ENCODE assay signal across 8 mouse cellular contexts in genomic region chr17:35262664-35263522, GRCm38 (mm10). TPM values are rescaled to one million over a fixed set of nuclear protein-coding genes. Genes with fewer than 3 reads are reported as not detected.
A peak's percentile ranks its signal among the peaks of the same experiment; 100 is the strongest.
DNase-seq lines count a peak whose midpoint lies in the region; ATAC-seq lines count a peak whose summit lies in the region.

Gene H2-D1 (plus strand): TSS chr17:35262730.

- peak within 1 kb of the TSS; percentile 62 for H3K4me2 ChIP-seq in intestine, embryonic 14.5 days (ENCODE audit: low read length)

- 1% methylated on average over 73 of the region's 73 CpGs for WGBS in intestine, embryonic 14.5 days

- no peak within 1 kb of the TSS for H3K27ac ChIP-seq in intestine, embryonic 14.5 days (ENCODE audit: low read depth)

- no peaks in the 10 kb centered on the region for H3K4me1 ChIP-seq in intestine, embryonic 14.5 days (replicated peaks; ENCODE audit: control insufficient read depth, insufficient read depth, low read length)

- peaks cover 21% of the 10 kb centered on the region for H3K27me3 ChIP-seq in intestine, embryonic 14.5 days (replicated peaks; ENCODE audit: control insufficient read depth, insufficient read depth, low read length)

- H3K36me3 ChIP-seq in intestine, embryonic 14.5 days (ENCODE audit: control insufficient read depth, insufficient read depth, low read length) = no peaks in the 10 kb centered on the region

- DNase-seq in adrenal gland, adult (ENCODE audit: inconsistent age in 2 of 2, low spot score in 1 of 2) = peak; percentile 98 to 100
- DNase-seq in embryo, embryonic 10.5 days (ENCODE audit: low spot score) = peak; percentile 92
- DNase-seq in gastrocnemius, postnatal 25 days = peak; percentile 94
- peak; percentile 96 for DNase-seq in intestine, embryonic 14.5 days (ENCODE audit: low spot score)
- DNase-seq in left cerebral cortex, postnatal 14 days (ENCODE audit: low spot score in 2 of 2) = peak; percentile 94 to 98
- DNase-seq in mesoderm, embryonic 11.5 days (ENCODE audit: low read depth, low spot score) = peak; percentile 92
- DNase-seq in right cerebral cortex, postnatal 36 days (ENCODE audit: low spot score in 2 of 2) = peak; percentile 91 to 92
- DNase-seq in yolk sac, embryonic 10.5 days (ENCODE audit: low spot score) = peak; percentile 82

- intact Hi-C loops in left cerebral cortex, postnatal 14 days (cut with DNase I) = no loop called here

- peak; percentile 88 for ATAC-seq in intestine, embryonic 14.5 days (replicated peaks; ENCODE audit: low FRiP score, low TSS enrichment, low read depth)

- no peaks in the 10 kb centered on the region for H3K9me3 ChIP-seq in intestine, embryonic 14.5 days (ENCODE audit: control insufficient read depth, low read length)

- H3K4me3 ChIP-seq in intestine, embryonic 14.5 days (ENCODE audit: low read depth, low read length) = peak within 1 kb of the TSS; percentile 60

- peak within 1 kb of the TSS; percentile 51; the same call in 1 of the 2 replicates for H3K9ac ChIP-seq in intestine, embryonic 14.5 days (ENCODE audit: low read length)

RNA-seq across cellular contexts. Expression of gene H2-D1, which starts in this region (rescaled TPM):
- total RNA-seq in gastrocnemius, postnatal 25 days (2021) = 10 to 100 TPM; 30.2 to 57.3 TPM
- polyA plus RNA-seq in intestine, embryonic 14.5 days (2014; fragmentation: Nextera tagmentation; extraction: Ambion mirVana) = 102 and 108 TPM in 2 replicates
- 10 to 100 TPM; 18.1 to 18.5 TPM for total RNA-seq in left cerebral cortex, postnatal 14 days (2021)
